Mouse (Mus musculus) kidney, adult 2 months (tissue): ENCODE results near the gene Gm7544.

Source experiments
- CTCF ChIP-seq: fragments of 200-500 bp; conservative IDR thresholded peaks from 2 replicates; pipeline ENCODE4 v1.5.1; 2011; ENCODE audit warnings: low read depth, mild to moderate bottlenecking, control low read depth, low read length, moderate library complexity, mixed read lengths; ENCODE audit not compliant: insufficient read depth, insufficient read length
- POLR2A ChIP-seq: fragments of 200-500 bp; IDR thresholded peaks from one replicate; pipeline ENCODE4 v1.6.1; 2011; ENCODE audit warnings: low read depth, low read length, control low read depth

- TF ChIP-seq POLR2A (no peak), CTCF (no peak)
Measured at GRCm38 (mm10) chr1:82959870-82960385, 4.1 kb upstream of the Gm7544 start, which contains the start of gene Gm47955.
